Mouse (Mus musculus): ENCODE measurements at regions not wholly inside any gene's neighbourhood (a gene's known extent, or its start where the extent isn't known, plus 50 kb on each side); places are given as distances from the start of the nearest gene placed in this dataset.

DNA sequence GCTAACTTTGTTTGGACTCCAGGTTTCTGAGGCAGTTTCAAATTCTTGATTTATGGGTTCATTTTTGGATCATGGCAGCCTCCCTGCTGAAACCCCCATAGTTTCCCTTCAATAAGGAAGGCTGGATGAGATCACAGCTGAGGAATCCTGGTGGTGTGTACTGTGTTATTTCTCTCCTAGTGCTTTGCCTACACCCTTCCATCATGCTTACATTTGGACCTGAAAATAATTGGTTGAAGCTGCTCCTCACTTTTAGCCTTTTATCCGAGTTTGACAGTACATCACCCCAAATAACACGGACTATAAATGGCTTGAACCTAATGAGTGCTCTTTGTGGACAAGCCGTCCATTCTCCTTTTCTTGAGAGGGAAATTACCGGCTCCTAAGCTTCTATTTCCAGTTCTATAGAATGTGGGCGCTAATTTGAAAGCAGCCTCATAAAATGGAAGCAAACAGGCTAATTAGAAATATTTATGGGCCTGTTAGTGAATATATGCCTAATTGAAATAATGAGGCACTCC, 122.5 kb upstream of the Nrsn1 start:
- TF ChIP-seq CTCF (conservative IDR thresholded peaks at IDR 0.05; ENCODE audit: low read length) (no peak), NANOG (IDR thresholded peaks at IDR 0.05; ENCODE audit: borderline replicate concordance, low read length) (no peak)
